Comparison of ENCODE assay signal across 8 mouse cellular contexts in genomic region chr6:88939281-88940089, GRCm38 (mm10). TPM values are rescaled to one million over a fixed set of nuclear protein-coding genes. Genes with fewer than 3 reads are reported as not detected.
A peak's percentile ranks its signal among the peaks of the same experiment; 100 is the strongest.
DNase-seq lines count a peak whose midpoint lies in the region; ATAC-seq and TF ChIP-seq lines count a peak whose summit lies in the region.

No protein-coding gene starts in this region.

- no peaks in the 10 kb centered on the region for H3K9me3 ChIP-seq in embryonic facial prominence, embryonic 10.5 days
- H3K9me3 ChIP-seq in heart, postnatal 0 days (replicated peaks; ENCODE audit: control insufficient read depth, low read length), result no peaks in the 10 kb centered on the region
- H3K9me3 ChIP-seq in kidney, embryonic 15.5 days (replicated peaks), result no peaks in the 10 kb centered on the region

- H3K4me1 ChIP-seq in embryonic facial prominence, embryonic 10.5 days, result peaks cover 88% of the 10 kb centered on the region
- peaks cover 30% of the 10 kb centered on the region for H3K4me1 ChIP-seq in heart, postnatal 0 days (ENCODE audit: control insufficient read depth, insufficient read depth)
- peaks cover 9% of the 10 kb centered on the region for H3K4me1 ChIP-seq in kidney, embryonic 15.5 days

- TF ChIP-seq CTCF in heart, postnatal 0 days (IDR thresholded peaks at IDR 0.05; ENCODE audit: low read depth), result no peak

- 60% methylated on average over 12 of the region's 12 CpGs for WGBS in embryonic facial prominence, embryonic 10.5 days
- WGBS in heart, postnatal 0 days, result 25% methylated on average over 12 of the region's 12 CpGs
- WGBS in kidney, embryonic 15.5 days, result 61% methylated on average over 12 of the region's 12 CpGs

- peak overlapping the region; percentile 30 for H3K4me2 ChIP-seq in heart, postnatal 0 days (ENCODE audit: low read depth, low read length)
- H3K4me2 ChIP-seq in myocyte (ENCODE audit: low read depth), result peak overlapping the region; percentile 96
- H3K4me2 ChIP-seq in kidney, embryonic 15.5 days, result no peak overlapping the region

- H3K27me3 ChIP-seq in embryonic facial prominence, embryonic 10.5 days (replicated peaks; ENCODE audit: low read depth, poor library complexity, severe bottlenecking), result peaks cover 44% of the 10 kb centered on the region
- no peaks in the 10 kb centered on the region for H3K27me3 ChIP-seq in heart, postnatal 0 days (ENCODE audit: control insufficient read depth, insufficient read depth, low read length)
- H3K27me3 ChIP-seq in myocyte (ENCODE audit: control insufficient read depth, insufficient read depth, insufficient read length), result no peaks in the 10 kb centered on the region
- H3K27me3 ChIP-seq in kidney, embryonic 15.5 days, result no peaks in the 10 kb centered on the region

- TF ChIP-seq POLR2A in myocyte (IDR thresholded peaks at IDR 0.05; ENCODE audit: insufficient read length, low read depth), result no peak

- peak overlapping the region; percentile 80 for H3K27ac ChIP-seq in embryonic facial prominence, embryonic 10.5 days (replicated peaks)
- peak overlapping the region; percentile 93 for H3K27ac ChIP-seq in heart, postnatal 0 days (ENCODE audit: low read depth)
- H3K27ac ChIP-seq in kidney, embryonic 15.5 days, result no peak overlapping the region

- H3K9ac ChIP-seq in heart, postnatal 0 days (replicated peaks; ENCODE audit: low read depth, low read length), result 0 out of 2 replicates have a peak overlapping the region, but pooled peaks have one; percentile 31
- no peak overlapping the region for H3K9ac ChIP-seq in kidney, embryonic 15.5 days

- no peak for TF ChIP-seq EP300 in heart, postnatal 0 days (IDR thresholded peaks at IDR 0.05; ENCODE audit: low read depth)

- H3K4me3 ChIP-seq in embryonic facial prominence, embryonic 10.5 days, result no peak overlapping the region
- no peak overlapping the region for H3K4me3 ChIP-seq in heart, postnatal 0 days (ENCODE audit: low read depth, low read length)
- H3K4me3 ChIP-seq in myocyte, result peak overlapping the region; percentile 5
- H3K4me3 ChIP-seq in kidney, embryonic 15.5 days (replicated peaks), result no peak overlapping the region

- ATAC-seq in heart, postnatal 0 days (ENCODE audit: insufficient read depth, low read depth), result peak; percentile 42
- ATAC-seq in kidney, embryonic 15.5 days (replicated peaks; ENCODE audit: low FRiP score), result no peak

- DNase-seq in heart, adult 18-20 months, result peak; percentile 56 to 65
- no peak for DNase-seq in heart, adult 8-10 months (ENCODE audit: low spot score)
- peak; percentile 10 for DNase-seq in embryonic facial prominence, embryonic 10.5 days (ENCODE audit: low spot score)
- peak; percentile 35 for DNase-seq in heart, postnatal 0 days (ENCODE audit: low spot score)
- DNase-seq in spleen, adult 12 weeks (ENCODE audit: low spot score), result no peak
- no peak for DNase-seq in kidney, adult 18-20 months

- H3K79me2 ChIP-seq in myocyte (ENCODE audit: control insufficient read depth, insufficient read depth), result no peaks in the 10 kb centered on the region

- no peak overlapping the region for H3ac ChIP-seq in myocyte (ENCODE audit: control insufficient read depth, insufficient read length)

- H3K36me3 ChIP-seq in embryonic facial prominence, embryonic 10.5 days (replicated peaks), result no peaks in the 10 kb centered on the region
- no peaks in the 10 kb centered on the region for H3K36me3 ChIP-seq in heart, postnatal 0 days (replicated peaks; ENCODE audit: control insufficient read depth, insufficient read depth, low read length)
- no peaks in the 10 kb centered on the region for H3K36me3 ChIP-seq in myocyte (ENCODE audit: control insufficient read depth, insufficient read depth)
- no peaks in the 10 kb centered on the region for H3K36me3 ChIP-seq in kidney, embryonic 15.5 days

TF ChIP-seq in myocyte, 11 proteins besides CTCF, POLR2A, EP300 and RAD21:
- TF ChIP-seq MYOG (IDR thresholded peaks at IDR 0.05; ENCODE audit: control insufficient read depth in 1 of 3, insufficient read depth in 1 of 3, insufficient read length in 2 of 3, low read depth in 2 of 3) (peak in 2 of 3 experiments; percentile 12 to 80), MYOD1 (IDR thresholded peaks at IDR 0.05; ENCODE audit: control insufficient read depth in 1 of 3, insufficient read length in 2 of 3, low read depth in 2 of 3) (peak in 2 of 3 experiments; percentile 57), MAX (IDR thresholded peaks at IDR 0.05; ENCODE audit: low read depth) (no peak), CEBPB (IDR thresholded peaks at IDR 0.05; ENCODE audit: insufficient read depth, poor library complexity, severe bottlenecking) (0 out of 2 replicates have a peak, but pooled peaks have one; percentile 20), TCF12 (IDR thresholded peaks at IDR 0.05; ENCODE audit: insufficient read depth, poor library complexity, severe bottlenecking) (peak; percentile 36)

RNA-seq across cellular contexts. Expression of gene Tpra1, which starts 37.4 kb away (rescaled TPM):
- total RNA-seq in heart, adult 18-20 months (2021), result 10 to 100 TPM; 35.0 to 37.1 TPM
- total RNA-seq in heart, adult 8-10 months (2022), result 10 to 100 TPM; 29.0 to 36.3 (median 32.2) TPM
- polyA plus RNA-seq in embryonic facial prominence, embryonic 10.5 days (2016; fragmentation: Nextera tagmentation; extraction: Ambion mirVana), result 54.4 and 56.7 TPM in 2 replicates
- total RNA-seq in heart, postnatal 0 days (2014; rRNA removed; ENCODE audit: low replicate concordance), result 45.9 and 131 TPM in 2 replicates
- polyA plus RNA-seq in heart, postnatal 0 days (2015; fragmentation: Nextera tagmentation; extraction: Ambion mirVana), result 39.1 and 46.9 TPM in 2 replicates
- polyA plus RNA-seq in myocyte (2012; fragmentation: generic; extraction: Trizol), result 27.3 TPM
- 68.3 and 75.1 TPM in 2 replicates for polyA plus RNA-seq in kidney, embryonic 15.5 days (2015; fragmentation: Nextera tagmentation; extraction: Ambion mirVana)

RNA-seq across cellular contexts. Expression of gene Mcm2, which starts 40.9 kb away (rescaled TPM):
- total RNA-seq in heart, adult 18-20 months (2021), result 1 to 10 TPM; 4.7 to 5.6 TPM
- total RNA-seq in heart, adult 8-10 months (2022), result 1 to 10 TPM; 4.7 to 6.7 (median 5.6) TPM
- 262 and 280 TPM in 2 replicates for polyA plus RNA-seq in embryonic facial prominence, embryonic 10.5 days (2016; fragmentation: Nextera tagmentation; extraction: Ambion mirVana)
- 38.8 and 49.9 TPM in 2 replicates for total RNA-seq in heart, postnatal 0 days (2014; rRNA removed; ENCODE audit: low replicate concordance)
- 25.2 and 25.6 TPM in 2 replicates for polyA plus RNA-seq in heart, postnatal 0 days (2015; fragmentation: Nextera tagmentation; extraction: Ambion mirVana)
- 42.1 TPM for polyA plus RNA-seq in myocyte (2012; fragmentation: generic; extraction: Trizol)
- 145 and 158 TPM in 2 replicates for polyA plus RNA-seq in kidney, embryonic 15.5 days (2015; fragmentation: Nextera tagmentation; extraction: Ambion mirVana)

Comparison
In these comparisons a context has a peak if more than half of its experiments do, and no peak if none do; other contexts are left out.
1. DNase-seq: peak in heart, adult 18-20 months (2 of 2), embryonic facial prominence, embryonic 10.5 days (single experiment) and heart, postnatal 0 days (single experiment); none in heart, adult 8-10 months (single experiment), spleen, adult 12 weeks (single experiment) and kidney, adult 18-20 months (single experiment).